Comparison of ENCODE assay signal across 20 mouse cellular contexts in genomic region chr16:90869361-90869760, GRCm38 (mm10). TPM values are rescaled to one million over a fixed set of nuclear protein-coding genes. Genes with fewer than 3 reads are reported as not detected.
DNase-seq lines count a peak whose midpoint lies in the region; ATAC-seq lines count a peak whose summit lies in the region.
"Had no signal": no experiment of that assay in that cellular context is flagged by ENCODE, and none has a peak within 500 bp of the region (broad histone marks: within the 10 kb centered on the region; RNA-seq: fewer than 3 reads in every experiment).

No protein-coding gene starts in this region.

- 40% methylated on average over 4 of the region's 4 CpGs for WGBS in kidney, embryonic 14.5 days

- H3K27ac ChIP-seq in kidney, embryonic 14.5 days (ENCODE audit: low read depth, low read length) = no peak overlapping the region
- H3K27ac ChIP-seq: embryonic facial prominence, embryonic 15.5 days; gastrocnemius, adult 2 months; hindbrain, embryonic 15.5 days; liver, embryonic 14.5 days; lung, embryonic 15.5 days had no signal

- H3K27me3 ChIP-seq in kidney, embryonic 14.5 days (ENCODE audit: control insufficient read depth, insufficient read depth, low read length) = no peaks in the 10 kb centered on the region
- H3K27me3 ChIP-seq: embryonic facial prominence, embryonic 15.5 days; heart, embryonic 12.5 days; hindbrain, embryonic 15.5 days; lung, embryonic 15.5 days had no signal

- no peaks in the 10 kb centered on the region for H3K36me3 ChIP-seq in kidney, embryonic 14.5 days (ENCODE audit: control insufficient read depth, insufficient read depth, low read length)
- H3K36me3 ChIP-seq: embryonic facial prominence, embryonic 15.5 days; heart, embryonic 12.5 days; hindbrain, embryonic 15.5 days; lung, embryonic 15.5 days had no signal

- DNase-seq in kidney, adult 18-20 months = peak; percentile 57
- DNase-seq in kidney, adult 8-10 months = peak; percentile 29 to 51
- peak; percentile 67 to 79 for DNase-seq in kidney, postnatal 25 days
- no peak for DNase-seq in cerebellum, adult 9-11 months
- DNase-seq in retina, embryonic 14.5 days (ENCODE audit: low spot score) = no peak
- DNase-seq in right cerebral cortex, postnatal 25 days = no peak
- DNase-seq: adrenal gland, postnatal 25 days; cerebellum, adult 11 months; gastrocnemius, adult 2 months; heart, postnatal 14 days; lung, postnatal 4 days; retina, postnatal 1 day; thymus, adult 2 months had no signal

- H3K4me3 ChIP-seq in kidney, embryonic 14.5 days (ENCODE audit: low read length) = no peak overlapping the region
- H3K4me3 ChIP-seq: embryonic facial prominence, embryonic 15.5 days; gastrocnemius, adult 2 months; heart, embryonic 12.5 days; hindbrain, embryonic 15.5 days; lung, embryonic 15.5 days had no signal

- no peaks in the 10 kb centered on the region for H3K9me3 ChIP-seq in kidney, embryonic 14.5 days (ENCODE audit: control insufficient read depth, low read length)
- H3K9me3 ChIP-seq: embryonic facial prominence, embryonic 15.5 days; heart, embryonic 12.5 days; hindbrain, embryonic 15.5 days; lung, embryonic 15.5 days had no signal

- H3K9ac ChIP-seq in kidney, embryonic 14.5 days (ENCODE audit: low read depth, low read length) = no peak overlapping the region
- H3K9ac ChIP-seq: embryonic facial prominence, embryonic 15.5 days; heart, embryonic 12.5 days; hindbrain, embryonic 15.5 days; liver, embryonic 14.5 days; lung, embryonic 15.5 days had no signal

- 0 out of 2 replicates have a peak, but pooled peaks cover 6% of the 10 kb centered on the region for H3K4me1 ChIP-seq in kidney, embryonic 14.5 days (ENCODE audit: control insufficient read depth, insufficient read depth, low read length)

- no peak overlapping the region for H3K4me2 ChIP-seq in kidney, embryonic 14.5 days (replicated peaks; ENCODE audit: low read depth, low read length)
- H3K4me2 ChIP-seq: embryonic facial prominence, embryonic 15.5 days; heart, embryonic 12.5 days; hindbrain, embryonic 15.5 days; lung, embryonic 15.5 days had no signal

- no peak for ATAC-seq in kidney, embryonic 14.5 days (ENCODE audit: low FRiP score, low TSS enrichment)
- ATAC-seq: forebrain, embryonic 16.5 days had no signal

RNA-seq across cellular contexts. Expression of gene Eva1c, which starts 42.8 kb away (rescaled TPM):
- polyA plus RNA-seq in kidney, embryonic 14.5 days (2014; fragmentation: Nextera tagmentation; extraction: Ambion mirVana) = 0.20 and 0.51 TPM in 2 replicates

RNA-seq across cellular contexts. Expression of gene Urb1, which starts 59.1 kb away (rescaled TPM):
- polyA plus RNA-seq in kidney, embryonic 14.5 days (2014; fragmentation: Nextera tagmentation; extraction: Ambion mirVana) = 10.5 and 13.5 TPM in 2 replicates

Comparison
In these comparisons a context has a peak if more than half of its experiments do, and no peak if none do; other contexts are left out.
1. DNase-seq: peak in kidney, adult 18-20 months (single experiment), kidney, adult 8-10 months (2 of 2) and kidney, postnatal 25 days (2 of 2); none in cerebellum, adult 9-11 months (single experiment), retina, embryonic 14.5 days (single experiment) and right cerebral cortex, postnatal 25 days (single experiment).